Mouse (Mus musculus): ENCODE results near the gene Pak1ip1. TPM values are rescaled to one million over a fixed set of nuclear protein-coding genes. Genes with fewer than 3 reads are reported as not detected.
"Not testable (repeated sequence)": the region's sequence is repeated elsewhere in the genome, so short reads cannot be mapped to it uniquely, and the experiment has no call there.

Gene Pak1ip1
- polyA plus RNA-seq, 1 experiment, result 55.1 TPM

DNA sequence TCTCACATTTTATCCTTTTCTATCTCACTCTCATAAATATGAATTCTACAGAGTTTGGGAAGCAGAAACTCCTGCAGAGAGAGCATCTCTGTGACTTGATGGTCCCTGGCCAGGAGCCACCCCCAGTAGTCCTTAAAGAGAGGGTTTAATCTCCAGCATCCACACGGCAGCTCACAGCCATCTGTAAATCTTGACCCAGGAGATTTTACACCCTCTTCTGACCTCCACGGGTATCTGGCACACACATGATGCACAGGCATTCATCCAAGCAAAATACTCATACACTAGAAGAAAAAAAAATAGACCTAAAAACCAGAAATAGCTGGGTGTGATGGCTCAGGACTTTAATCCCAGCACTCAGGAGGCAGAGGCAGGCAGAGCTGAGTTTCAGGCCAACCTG, 12.4 kb upstream of the Pak1ip1 start:
- H3K27ac ChIP-seq (ENCODE audit: insufficient read depth, low read length), result no peak overlapping the region
- TF ChIP-seq CTCF (IDR thresholded peaks at IDR 0.05; ENCODE audit: borderline replicate concordance, insufficient read depth, low read depth, low read length), result no peak
- no peak overlapping the region for H3K4me3 ChIP-seq (replicated peaks; ENCODE audit: insufficient read depth, low read depth, low read length)
- H3K4me1 ChIP-seq (ENCODE audit: control insufficient read depth, insufficient read depth, low read length), result no peaks in the 10 kb centered on the region
- no peaks in the 10 kb centered on the region for H3K27me3 ChIP-seq (ENCODE audit: control insufficient read depth, insufficient read depth, low read length)
- no peak for DNase-seq
- 10% methylated on average over 2 of the region's 2 CpGs for WGBS

DNA sequence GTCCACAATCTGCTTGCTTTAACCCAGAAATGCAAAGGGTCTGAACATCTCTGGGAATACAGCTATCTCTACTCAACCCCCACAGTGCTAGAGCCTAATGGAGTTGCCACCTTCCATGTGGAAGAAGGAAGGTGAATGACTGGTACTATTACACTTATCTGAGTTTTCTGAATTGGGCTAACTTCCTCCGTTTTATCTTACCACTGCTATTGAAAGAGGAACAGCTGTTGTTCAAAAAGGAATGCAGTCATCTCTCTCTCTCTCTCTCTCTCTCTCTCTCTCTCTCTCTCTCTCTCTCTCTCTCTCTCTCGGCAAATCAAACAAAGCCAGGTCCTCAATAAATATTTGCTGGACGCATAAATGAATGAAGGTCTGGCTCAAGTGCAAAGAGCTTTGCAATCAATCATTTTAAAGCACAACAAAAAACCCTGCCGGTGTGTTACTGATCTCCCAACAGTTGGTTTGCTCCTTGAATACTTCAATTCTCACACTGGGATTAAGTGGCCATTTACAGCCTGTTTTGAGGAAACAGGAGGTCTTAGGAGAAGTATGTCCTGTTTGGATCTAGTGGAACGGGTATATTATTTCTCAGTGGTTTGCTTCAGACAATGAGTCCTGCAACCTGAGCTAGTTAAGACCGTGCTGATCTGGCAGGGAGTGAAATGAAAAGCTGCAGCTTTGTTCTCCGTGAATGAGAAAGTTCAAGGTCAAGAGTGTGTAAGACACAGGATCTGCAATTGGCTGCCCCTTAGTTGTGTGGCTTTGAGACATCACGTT, 6.1 kb upstream of the Pak1ip1 start:
- Histone ChIP-seq H3K4me3 (replicated peaks; ENCODE audit: insufficient read depth, low read depth, low read length) (no peak overlapping the region), H3K4me1 (ENCODE audit: control insufficient read depth, insufficient read depth, low read length) (no peaks in the 10 kb centered on the region), H3K27me3 (ENCODE audit: control insufficient read depth, insufficient read depth, low read length) (no peaks in the 10 kb centered on the region), H3K27ac (ENCODE audit: insufficient read depth, low read length) (no peak overlapping the region)
- no peak for DNase-seq
- TF ChIP-seq CTCF (IDR thresholded peaks at IDR 0.05; ENCODE audit: borderline replicate concordance, insufficient read depth, low read depth, low read length), result no peak
- no peak for TF ChIP-seq POLR2A (IDR thresholded peaks at IDR 0.05; ENCODE audit: borderline replicate concordance, insufficient read depth, low read length)
- WGBS, result 44% methylated on average over 8 of the region's 8 CpGs

DNA sequence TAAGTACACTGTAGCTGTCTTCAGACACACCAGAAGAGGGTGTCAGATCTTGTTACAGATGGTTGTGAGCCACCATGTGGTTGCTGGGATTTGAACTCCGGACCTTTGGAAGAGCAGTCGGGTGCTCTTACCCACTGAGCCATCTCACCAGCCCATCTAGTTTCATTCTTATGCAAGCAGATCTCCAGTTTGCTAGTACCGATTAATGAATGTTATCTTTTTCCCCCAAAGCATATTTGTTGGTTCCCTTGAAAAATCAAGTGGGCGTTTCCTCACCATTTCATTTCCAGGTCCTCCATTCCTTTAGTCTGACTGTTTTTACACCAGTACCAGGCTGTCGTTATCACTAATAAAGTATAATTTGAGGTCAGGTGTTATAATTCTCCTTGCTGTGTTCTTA, 2.3 kb upstream of the Pak1ip1 start:
- not testable (repeated sequence) for H3K4me3 ChIP-seq (replicated peaks; ENCODE audit: insufficient read depth, low read depth, low read length); H3K4me1 ChIP-seq (ENCODE audit: control insufficient read depth, insufficient read depth, low read length); DNase-seq; H3K27ac ChIP-seq (ENCODE audit: insufficient read depth, low read length); H3K27me3 ChIP-seq (ENCODE audit: control insufficient read depth, insufficient read depth, low read length)
- 93% methylated on average over 5 of the region's 5 CpGs for WGBS

DNA sequence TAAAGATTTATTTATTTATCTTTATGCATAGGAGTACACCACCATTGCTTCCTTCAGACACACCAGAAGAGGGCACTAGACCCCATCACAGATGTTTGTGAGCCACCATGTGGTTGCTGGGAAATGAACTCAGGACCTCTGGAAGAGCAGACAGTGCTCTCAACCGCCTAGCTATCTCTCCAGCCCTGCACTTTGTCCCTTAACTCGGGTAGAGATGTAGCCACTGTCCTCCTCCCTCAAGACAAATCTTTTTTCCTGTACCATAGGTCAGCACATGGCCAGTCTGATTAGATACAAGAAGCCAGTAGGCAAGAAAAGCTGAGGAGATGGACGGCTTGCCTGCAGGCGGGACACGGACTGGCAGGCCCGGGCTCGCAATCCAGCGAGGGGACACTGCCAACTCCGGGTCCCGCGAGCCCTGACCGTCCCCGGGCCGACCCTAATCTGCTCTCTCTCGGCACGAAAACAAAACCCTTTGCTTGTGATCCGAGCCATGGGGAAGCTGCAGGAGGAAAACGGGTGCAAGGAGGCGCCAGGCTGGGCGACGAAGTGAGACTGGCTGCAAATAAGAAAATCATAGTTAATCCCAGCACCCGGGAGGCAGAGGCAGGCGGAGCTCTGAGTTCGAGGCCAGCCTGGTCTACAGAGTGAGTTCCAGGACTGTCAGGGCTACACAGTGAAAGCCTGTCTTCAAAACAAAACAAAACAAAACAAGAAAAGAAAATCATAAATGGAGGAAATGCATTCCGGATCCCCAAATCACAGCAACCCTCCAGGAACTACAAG, 490 bp upstream of the Pak1ip1 start:
- peak; percentile 17 to 55 for DNase-seq
- WGBS, result under 1% methylated on average over 25 of the region's 25 CpGs
- TF ChIP-seq POLR2A (IDR thresholded peaks at IDR 0.05; ENCODE audit: borderline replicate concordance, insufficient read depth, low read length) (no peak), CTCF (IDR thresholded peaks at IDR 0.05; ENCODE audit: borderline replicate concordance, insufficient read depth, low read depth, low read length) (0 out of 2 replicates have a peak, but pooled peaks have one; percentile 4)
- H3K4me1 ChIP-seq (ENCODE audit: control insufficient read depth, insufficient read depth, low read length), result no peaks in the 10 kb centered on the region
- no peaks in the 10 kb centered on the region for H3K27me3 ChIP-seq (ENCODE audit: control insufficient read depth, insufficient read depth, low read length)
- peak overlapping the region; percentile 83 for H3K4me3 ChIP-seq (replicated peaks; ENCODE audit: insufficient read depth, low read depth, low read length)
- peak overlapping the region; percentile 30; the same call in 1 of the 2 replicates for H3K27ac ChIP-seq (ENCODE audit: insufficient read depth, low read length)

DNA sequence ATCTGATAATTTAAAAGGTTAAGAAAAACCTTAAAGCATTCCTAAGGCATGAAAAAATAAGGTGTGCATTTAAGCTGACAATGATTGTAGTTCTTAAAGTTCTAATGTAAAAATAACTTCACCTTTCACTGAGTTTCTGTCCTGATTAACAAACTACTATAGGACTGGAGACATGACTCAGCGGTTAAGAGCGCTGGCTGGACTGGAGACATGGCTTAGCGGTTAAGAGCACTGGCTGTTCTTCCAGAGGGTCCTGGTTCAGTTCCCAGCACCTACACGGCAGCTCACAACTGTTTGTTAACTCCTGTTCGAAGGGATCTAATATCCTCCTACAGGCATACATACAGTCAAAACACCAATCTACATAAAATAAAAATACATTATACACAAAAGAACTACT, 1.2 kb downstream of the Pak1ip1 start:
- TF ChIP-seq POLR2A (IDR thresholded peaks at IDR 0.05; ENCODE audit: borderline replicate concordance, insufficient read depth, low read length) (no peak), CTCF (IDR thresholded peaks at IDR 0.05; ENCODE audit: borderline replicate concordance, insufficient read depth, low read depth, low read length) (no peak)
- no peak for DNase-seq
- WGBS, result 87% methylated on average over 5 of the region's 5 CpGs
- H3K27me3 ChIP-seq (ENCODE audit: control insufficient read depth, insufficient read depth, low read length), result no peaks in the 10 kb centered on the region
- no peak overlapping the region for H3K27ac ChIP-seq (ENCODE audit: insufficient read depth, low read length)
- peak overlapping the region; percentile 83 for H3K4me3 ChIP-seq (replicated peaks; ENCODE audit: insufficient read depth, low read depth, low read length)
- no peaks in the 10 kb centered on the region for H3K4me1 ChIP-seq (ENCODE audit: control insufficient read depth, insufficient read depth, low read length)

DNA sequence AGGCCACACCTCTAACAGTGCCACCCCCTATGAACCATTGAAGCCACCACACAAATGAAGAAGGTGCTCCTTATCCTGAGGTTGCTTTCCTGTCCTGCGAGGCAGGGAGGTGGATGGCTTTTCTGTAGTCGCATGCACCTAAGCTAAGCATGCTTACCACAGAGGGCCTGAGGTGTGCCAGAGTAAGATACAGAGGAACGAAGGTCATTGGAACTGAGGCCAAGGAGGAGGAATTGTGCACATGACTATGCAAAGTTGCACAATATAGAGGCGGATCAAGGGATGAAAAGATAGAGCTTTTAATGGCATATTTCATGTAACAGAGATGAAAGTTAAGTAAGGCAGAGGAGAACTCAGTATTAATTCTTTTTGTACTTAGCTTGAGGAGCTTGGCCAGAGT, 5.4 kb downstream of the Pak1ip1 start:
- H3K4me3 ChIP-seq (replicated peaks; ENCODE audit: insufficient read depth, low read depth, low read length), result no peak overlapping the region
- no peaks in the 10 kb centered on the region for H3K4me1 ChIP-seq (ENCODE audit: control insufficient read depth, insufficient read depth, low read length)
- 95% methylated on average over 4 of the region's 4 CpGs for WGBS
- TF ChIP-seq POLR2A (IDR thresholded peaks at IDR 0.05; ENCODE audit: borderline replicate concordance, insufficient read depth, low read length) (no peak), CTCF (IDR thresholded peaks at IDR 0.05; ENCODE audit: borderline replicate concordance, insufficient read depth, low read depth, low read length) (no peak)
- H3K27ac ChIP-seq (ENCODE audit: insufficient read depth, low read length), result no peak overlapping the region
- no peaks in the 10 kb centered on the region for H3K27me3 ChIP-seq (ENCODE audit: control insufficient read depth, insufficient read depth, low read length)
- DNase-seq, result no peak

DNA sequence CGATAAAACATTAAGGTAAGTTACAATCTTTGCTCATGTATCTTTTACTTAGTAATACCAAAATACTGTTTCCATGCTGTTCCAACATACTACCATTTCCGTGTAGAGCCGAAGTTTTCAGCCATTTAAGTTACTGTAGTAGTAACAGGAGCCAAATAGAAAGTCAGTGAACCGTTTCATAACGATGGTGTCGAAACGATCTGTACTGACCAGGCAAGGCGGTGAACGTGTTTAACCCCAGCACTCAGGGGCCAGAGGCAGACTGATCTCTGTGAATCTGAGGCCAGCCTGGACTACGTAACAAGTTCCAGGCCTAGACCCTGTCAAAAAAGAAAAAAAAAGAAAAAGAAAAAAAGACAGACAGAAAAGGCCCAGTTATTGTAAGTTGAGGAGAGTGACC, 7.4 kb downstream of the Pak1ip1 start:
- Histone ChIP-seq H3K4me1 (ENCODE audit: control insufficient read depth, insufficient read depth, low read length) (no peaks in the 10 kb centered on the region), H3K27me3 (ENCODE audit: control insufficient read depth, insufficient read depth, low read length) (no peaks in the 10 kb centered on the region), H3K4me3 (replicated peaks; ENCODE audit: insufficient read depth, low read depth, low read length) (no peak overlapping the region), H3K27ac (ENCODE audit: insufficient read depth, low read length) (no peak overlapping the region)
- DNase-seq, result no peak
- no peak for TF ChIP-seq CTCF (IDR thresholded peaks at IDR 0.05; ENCODE audit: borderline replicate concordance, insufficient read depth, low read depth, low read length)
- TF ChIP-seq POLR2A (IDR thresholded peaks at IDR 0.05; ENCODE audit: borderline replicate concordance, insufficient read depth, low read length), result no peak
- 94% methylated on average over 10 of the region's 10 CpGs for WGBS

DNA sequence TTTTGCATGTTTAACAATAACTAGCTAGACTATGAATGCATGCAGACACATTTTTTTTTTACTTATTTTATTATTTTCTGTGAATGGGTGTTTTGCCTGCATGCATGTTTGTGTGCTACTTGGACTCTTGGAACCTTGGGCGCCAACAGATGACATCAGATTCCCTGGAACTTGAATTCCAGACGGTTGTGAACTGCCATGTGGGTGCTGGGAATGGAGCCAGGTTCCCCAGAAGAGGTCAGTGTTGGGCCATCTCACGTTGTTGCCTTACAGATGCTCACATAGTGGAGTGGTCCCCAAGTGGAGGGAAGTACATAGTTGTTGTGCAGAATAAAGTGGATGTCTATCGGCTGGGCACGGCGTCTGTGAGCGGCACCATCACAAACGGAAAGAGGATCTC, 8.1 kb downstream of the Pak1ip1 start:
- Histone ChIP-seq H3K4me1 (ENCODE audit: control insufficient read depth, insufficient read depth, low read length) (no peaks in the 10 kb centered on the region), H3K27ac (ENCODE audit: insufficient read depth, low read length) (no peak overlapping the region), H3K27me3 (ENCODE audit: control insufficient read depth, insufficient read depth, low read length) (no peaks in the 10 kb centered on the region), H3K4me3 (replicated peaks; ENCODE audit: insufficient read depth, low read depth, low read length) (no peak overlapping the region)
- WGBS, result 70% methylated on average over 8 of the region's 8 CpGs
- TF ChIP-seq POLR2A (IDR thresholded peaks at IDR 0.05; ENCODE audit: borderline replicate concordance, insufficient read depth, low read length) (no peak), CTCF (IDR thresholded peaks at IDR 0.05; ENCODE audit: borderline replicate concordance, insufficient read depth, low read depth, low read length) (no peak)
- DNase-seq, result no peak

Data from cerebellum, adult 2 months (tissue).